Mouse (Mus musculus): Measurements from ENCODE around the gene Fer1l4. TPM values are rescaled to one million over a fixed set of nuclear protein-coding genes. Genes with fewer than 3 reads are reported as not detected.

Gene Fer1l4
- 1 to 10 TPM in 1 of 2 experiments, not detected in 1; 1.2 TPM for polyA plus RNA-seq (2017; shearing (Covaris generic))

GRCm38 (mm10) chr2:156052816-156053215 lies at the start of gene Fer1l4:
TSS of gene Fer1l4 (minus strand) at chr2:156052947.

GRCm38 (mm10) chr2:156065099-156066041 lies 12.6 kb upstream of the Fer1l4 start, which contains the start of gene Spag4:
TSS of gene Spag4 (plus strand) at chr2:156065175.

GRCm38 (mm10) chr2:156007888-156008532 lies 44.7 kb downstream of the Fer1l4 start, which contains the start of the genes 6430550D23Rik and Ergic3:
TSS of gene 6430550D23Rik (minus strand) at chr2:156007977.
TSS of gene Ergic3 (plus strand) at chr2:156008045.

Other genes with a start within 250 kb of the Fer1l4 start
- gene BC029722, start 233.5 kb downstream of the Fer1l4 start, polyA plus RNA-seq (2017; shearing (Covaris generic)): 10 to 100 TPM; 53.4 to 57.3 TPM
- gene Eif6, start 226.0 kb downstream of the Fer1l4 start, polyA plus RNA-seq (2017; shearing (Covaris generic)): 100 to 1,000 TPM; 181 to 215 TPM
- under 1 TPM in 1 of 2 experiments, not detected in 1; 0.04 TPM for gene Fam83c, start 218.1 kb downstream of the Fer1l4 start, polyA plus RNA-seq (2017; shearing (Covaris generic))
- gene Uqcc1, start 122.6 kb downstream of the Fer1l4 start, polyA plus RNA-seq (2017; shearing (Covaris generic)): 10 to 100 TPM; 38.5 to 64.3 TPM
- under 1 TPM in 1 of 2 experiments, not detected in 1; 0.94 TPM for gene Gm15557, start 112.2 kb downstream of the Fer1l4 start, polyA plus RNA-seq (2017; shearing (Covaris generic))
- under 1 TPM; 0.32 to 0.46 TPM for gene Gdf5, start 107.6 kb downstream of the Fer1l4 start, polyA plus RNA-seq (2017; shearing (Covaris generic))
- gene Cep250, start 96.5 kb downstream of the Fer1l4 start, polyA plus RNA-seq (2017; shearing (Covaris generic)): 10 to 100 TPM; 35.7 to 42.2 TPM
- 1 to 10 TPM in 1 of 2 experiments, under 1 TPM in 1; 0.62 to 1.6 TPM for gene 6430550D23Rik, start 45.0 kb downstream of the Fer1l4 start, polyA plus RNA-seq (2017; shearing (Covaris generic))
- gene Ergic3, start 44.9 kb downstream of the Fer1l4 start, polyA plus RNA-seq (2017; shearing (Covaris generic)): 100 to 1,000 TPM; 145 to 152 TPM
- under 1 TPM in 1 of 2 experiments, not detected in 1; 0.70 TPM for gene Spag4, start 12.2 kb upstream of the Fer1l4 start, polyA plus RNA-seq (2017; shearing (Covaris generic))
- gene Cpne1, start 59.0 kb upstream of the Fer1l4 start, polyA plus RNA-seq (2017; shearing (Covaris generic)): 10 to 100 TPM; 73.9 to 85.8 TPM
- 10 to 100 TPM; 32.2 to 41.8 TPM for gene Rbm12, start 59.0 kb upstream of the Fer1l4 start, polyA plus RNA-seq (2017; shearing (Covaris generic))
- 10 to 100 TPM; 20.5 to 23.2 TPM for gene Gm28036, start 74.1 kb upstream of the Fer1l4 start, polyA plus RNA-seq (2017; shearing (Covaris generic))
- 100 to 1,000 TPM; 148 to 150 TPM for gene Romo1, start 91.1 kb upstream of the Fer1l4 start, polyA plus RNA-seq (2017; shearing (Covaris generic))
- 10 to 100 TPM; 38.1 to 57.6 TPM for gene Nfs1, start 91.2 kb upstream of the Fer1l4 start, polyA plus RNA-seq (2017; shearing (Covaris generic))
- 1,000 to 10,000 TPM in 1 of 2 experiments, 100 to 1,000 TPM in 1; 900 to 1,062 TPM for gene Rbm39, start 127.3 kb upstream of the Fer1l4 start, polyA plus RNA-seq (2017; shearing (Covaris generic))
- gene Phf20, start 143.5 kb upstream of the Fer1l4 start, polyA plus RNA-seq (2017; shearing (Covaris generic)): 10 to 100 TPM; 55.6 to 60.7 TPM